Mouse (Mus musculus) midbrain, embryonic 11.5 days (tissue): Measurements from ENCODE around the gene Reep3. TPM values are rescaled to one million over a fixed set of nuclear protein-coding genes. Genes with fewer than 3 reads are reported as not detected.

Experiments used
- ATAC-seq: fragments of 200-750 bp; cut with Nextera tagmentation; 2 replicates; pipeline ENCODE4 v1.8.0; 2017; ENCODE audit warnings: moderate TSS enrichment, moderate library complexity; ENCODE audit not compliant: low FRiP score
- DNase-seq: peaks from one replicate; pipeline ENCODE4 v3.0.0; 2015; ENCODE audit warnings: low spot score; ENCODE audit errors: missing footprints
- H3K27ac ChIP-seq: fragments of 300-500 bp; sonication (generic); 2 replicates; pipeline ENCODE4 v1.5.1; 2014; ENCODE audit warnings: low read depth, low read length
- H3K27me3 ChIP-seq: fragments of 300-500 bp; sonication (generic); 2 replicates; pipeline ENCODE4 v1.6.1; 2014; ENCODE audit warnings: mild to moderate bottlenecking, low read length, moderate library complexity, mixed read lengths; ENCODE audit not compliant: control insufficient read depth, insufficient read depth
- H3K36me3 ChIP-seq: fragments of 300-500 bp; sonication (generic); 2 replicates; pipeline ENCODE4 v1.6.1; 2014; ENCODE audit warnings: mild to moderate bottlenecking, low read length, moderate library complexity, mixed read lengths; ENCODE audit not compliant: control insufficient read depth, insufficient read depth
- H3K4me1 ChIP-seq: fragments of 300-500 bp; sonication (generic); 2 replicates; pipeline ENCODE4 v1.6.1; 2014; ENCODE audit warnings: low read length; ENCODE audit not compliant: control insufficient read depth, insufficient read depth
- H3K4me2 ChIP-seq: fragments of 300-500 bp; sonication (generic); 2 replicates; pipeline ENCODE4 v1.6.1; 2014; ENCODE audit warnings: mild to moderate bottlenecking, moderate library complexity
- H3K4me3 ChIP-seq: fragments of 300-500 bp; sonication (generic); 2 replicates; pipeline ENCODE4 v1.5.1; 2014; ENCODE audit warnings: low read depth, low read length
- H3K9ac ChIP-seq: fragments of 300-500 bp; sonication (generic); 2 replicates; pipeline ENCODE4 v1.6.1; 2014; ENCODE audit warnings: low read length
- H3K9me3 ChIP-seq: fragments of 300-500 bp; sonication (generic); 2 replicates; pipeline ENCODE4 v1.6.1; 2016; ENCODE audit warnings: low read length; ENCODE audit not compliant: control insufficient read depth
- WGBS: fragments of 180-500 bp; shearing (Covaris S2); extraction: QIAGEN DNeasy Blood & Tissue Kit; methylation state at CpG from one replicate; pipeline ENCODE4 v1.1.7; 2014; 5-methylcytosine and 5-hydroxymethylcytosine counted together
- polyA plus RNA-seq: library from polyadenylated mRNA; unstranded; fragments of >200 nt; fragmentation: Nextera tagmentation; extraction: Ambion mirVana; gene quantifications from 2 replicates; pipeline ENCODE4 v1.2.1, GENCODE M21; 2014

Gene Reep3
- polyA plus RNA-seq, 1 experiment from 2014 or later: 37.5 TPM

DNA sequence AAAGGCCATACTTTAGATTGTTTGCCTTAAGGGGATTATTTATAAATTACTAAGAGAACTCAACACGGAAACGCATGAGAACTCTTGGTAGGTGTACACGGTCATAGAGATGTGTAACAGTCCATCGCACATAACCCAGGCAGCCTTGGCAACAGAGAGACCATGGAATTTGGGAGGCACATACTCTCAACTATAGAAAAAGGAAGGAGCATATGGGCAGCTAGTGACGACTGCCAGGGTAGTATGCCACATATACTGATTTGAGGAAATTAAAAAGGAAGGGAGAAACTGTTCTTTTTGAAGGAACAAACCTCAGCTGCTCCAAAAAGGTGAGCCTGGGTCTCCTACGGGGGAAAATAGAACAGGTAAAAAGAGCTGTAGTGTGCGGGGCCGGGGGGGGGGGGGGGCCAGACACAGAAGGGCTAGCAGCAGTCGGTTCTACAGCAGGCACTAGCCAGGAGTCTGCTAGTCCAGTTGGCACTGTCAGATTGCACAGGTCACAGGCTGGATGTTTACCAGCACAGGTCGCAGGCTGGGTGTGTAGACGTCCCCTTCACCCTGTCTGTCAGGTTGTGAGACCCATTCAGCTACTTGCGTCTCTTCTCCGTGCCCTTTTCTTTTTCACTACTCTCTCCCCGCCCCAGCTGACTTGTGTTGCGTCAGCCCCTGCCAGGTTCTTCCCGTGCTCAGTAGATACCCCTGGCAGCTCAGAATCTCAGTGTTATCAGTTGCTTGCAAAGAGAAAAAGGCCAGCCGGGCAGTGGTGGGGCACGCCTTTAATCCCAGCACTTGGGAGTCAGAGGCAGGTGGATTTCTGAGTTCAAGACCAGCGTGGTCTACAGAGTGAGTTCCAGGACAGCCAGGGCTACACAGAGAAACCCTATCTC is 8.8 kb upstream of the Reep3 start:
- Histone ChIP-seq H3K4me1 (peaks cover 38% of the 10 kb centered on the region), H3K4me2 (no peak overlapping the region), H3K4me3 (no peak overlapping the region), H3K36me3 (no peaks in the 10 kb centered on the region), H3K9me3 (no peaks in the 10 kb centered on the region), H3K27me3 (no peaks in the 10 kb centered on the region), H3K9ac (no peak overlapping the region), H3K27ac (no peak overlapping the region)
- no peak for DNase-seq
- ATAC-seq: no peak
- 68% methylated on average over 19 of the region's 19 CpGs for WGBS

DNA sequence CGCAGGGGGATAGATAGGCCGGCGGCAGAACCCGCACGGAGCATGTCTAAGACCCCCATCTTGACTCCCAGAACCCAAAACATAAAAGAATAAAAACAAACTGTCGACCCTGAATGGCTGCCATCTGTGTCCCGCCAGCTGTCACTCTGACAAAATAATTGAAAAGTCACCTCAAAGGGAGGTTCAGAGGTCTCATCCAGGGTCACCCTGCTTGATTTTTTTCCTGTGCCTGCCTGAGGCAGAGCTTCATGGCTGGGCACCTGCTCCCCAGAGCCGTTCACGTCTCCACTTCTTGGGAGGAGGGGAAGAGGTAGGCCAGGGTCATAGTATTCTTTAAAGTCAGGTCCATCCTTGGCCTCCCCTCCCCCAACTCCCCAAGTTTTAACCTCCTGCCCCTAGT is 7.8 kb upstream of the Reep3 start:
- H3K36me3 ChIP-seq: no peaks in the 10 kb centered on the region
- no peak overlapping the region for H3K4me3 ChIP-seq
- H3K9ac ChIP-seq: no peak overlapping the region; the same call in 1 of the 2 replicates
- no peak overlapping the region for H3K27ac ChIP-seq
- H3K27me3 ChIP-seq: no peaks in the 10 kb centered on the region
- DNase-seq (no peak), ATAC-seq (peak; percentile 57)
- WGBS: 22% methylated on average over 9 of the region's 9 CpGs
- H3K4me1 ChIP-seq: peaks cover 40% of the 10 kb centered on the region
- H3K4me2 ChIP-seq: no peak overlapping the region
- no peaks in the 10 kb centered on the region for H3K9me3 ChIP-seq

DNA sequence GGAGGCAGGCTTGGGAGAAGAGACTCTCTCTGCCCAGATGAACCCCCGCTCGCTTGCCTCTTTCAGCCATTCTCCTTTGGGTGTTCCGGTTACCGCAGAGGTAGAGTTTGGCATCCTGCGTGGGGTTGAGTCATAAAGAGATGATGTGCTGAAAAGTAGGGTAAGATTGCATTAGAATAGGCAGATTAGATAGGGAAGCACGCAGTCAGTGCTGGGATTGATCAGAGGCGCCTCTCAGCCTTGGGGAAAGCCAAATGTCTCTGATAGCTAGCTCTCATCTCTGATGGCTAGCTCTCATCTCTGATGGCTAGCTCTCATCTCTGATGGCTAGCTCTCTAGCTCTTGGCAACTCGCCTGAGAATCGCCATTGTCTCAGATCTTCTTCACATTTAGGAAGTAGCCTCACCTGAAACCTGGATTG is 4.1 kb upstream of the Reep3 start:
- no peak overlapping the region for H3K4me2 ChIP-seq
- no peaks in the 10 kb centered on the region for H3K27me3 ChIP-seq
- peaks cover 50% of the 10 kb centered on the region for H3K4me1 ChIP-seq
- no peak overlapping the region for H3K9ac ChIP-seq
- H3K27ac ChIP-seq: no peak overlapping the region
- DNase-seq (no peak), ATAC-seq (no peak)
- no peaks in the 10 kb centered on the region for H3K36me3 ChIP-seq
- no peaks in the 10 kb centered on the region for H3K9me3 ChIP-seq
- no peak overlapping the region for H3K4me3 ChIP-seq
- 57% methylated on average over 9 of the region's 9 CpGs for WGBS

DNA sequence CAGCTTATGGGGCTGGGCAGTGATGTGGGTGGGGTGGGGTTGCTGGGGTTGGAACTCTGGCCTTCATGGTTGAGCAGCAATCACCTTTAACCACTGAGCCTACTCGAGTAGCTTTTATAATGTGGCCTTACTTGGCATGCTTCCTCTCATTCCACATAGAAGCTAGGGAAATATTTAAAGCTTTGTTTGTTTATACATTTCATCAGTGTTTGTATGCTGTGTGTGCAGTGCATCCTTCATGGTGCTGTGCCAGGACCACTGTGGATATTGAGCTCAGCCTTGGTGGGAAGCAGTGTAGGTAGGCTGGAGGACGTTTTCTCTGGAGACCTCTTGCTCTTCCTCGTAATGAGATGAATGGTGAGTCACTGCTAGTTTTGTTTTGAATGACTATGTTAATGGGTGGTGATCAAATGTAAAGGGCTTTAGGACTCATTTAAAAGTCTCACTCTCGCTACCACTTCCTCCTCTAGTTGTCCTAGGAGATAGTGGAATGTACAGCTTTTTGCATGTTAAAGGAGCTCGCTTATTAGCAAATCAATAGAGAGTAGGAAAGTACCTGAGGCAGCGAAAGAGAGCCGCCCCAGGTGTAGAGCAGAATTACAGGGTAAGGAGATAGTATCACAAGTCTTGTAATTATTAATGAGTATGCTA is 3.4 kb upstream of the Reep3 start:
- Histone ChIP-seq H3K27ac (no peak overlapping the region), H3K9ac (no peak overlapping the region), H3K4me1 (peaks cover 44% of the 10 kb centered on the region), H3K4me3 (no peak overlapping the region), H3K4me2 (no peak overlapping the region), H3K36me3 (no peaks in the 10 kb centered on the region), H3K27me3 (no peaks in the 10 kb centered on the region), H3K9me3 (no peaks in the 10 kb centered on the region)
- WGBS: 45% methylated on average over 7 of the region's 7 CpGs
- DNase-seq (no peak), ATAC-seq (no peak)

DNA sequence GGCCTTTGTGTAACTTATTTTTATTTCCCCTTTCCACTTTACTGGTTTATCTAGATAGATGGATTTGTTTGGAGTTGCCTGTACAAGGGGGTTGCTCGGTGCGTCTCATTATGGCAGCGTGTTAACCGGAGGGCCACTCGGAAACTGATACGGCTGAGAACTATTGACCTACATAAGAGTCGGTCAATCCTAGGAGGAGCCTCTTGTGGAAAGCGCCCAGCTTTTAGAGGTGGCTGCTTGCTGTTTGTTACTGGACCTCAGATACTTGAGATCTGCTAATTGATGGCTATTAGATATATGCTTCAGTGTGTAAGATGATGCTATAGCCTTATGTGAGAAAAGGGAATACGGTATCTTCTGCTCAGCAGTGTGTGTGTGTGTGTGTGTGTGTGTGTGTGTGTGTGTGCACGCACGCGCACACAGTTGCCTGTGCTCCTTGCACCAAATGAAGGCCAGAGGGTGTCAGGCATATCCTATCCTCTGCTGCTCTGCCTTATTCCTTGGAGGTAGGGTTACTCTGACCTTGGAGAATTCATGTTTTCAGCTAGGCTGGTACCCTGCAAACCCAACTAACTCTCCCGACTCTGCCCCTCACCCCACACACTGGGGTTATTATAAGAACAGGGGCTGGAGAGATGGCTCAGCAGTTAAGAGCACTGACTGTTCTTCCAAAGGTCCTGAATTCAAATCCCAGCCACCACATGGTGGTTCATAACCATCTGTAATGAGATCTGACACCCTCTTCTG is 2.6 kb upstream of the Reep3 start:
- WGBS: 63% methylated on average over 12 of the region's 13 CpGs
- Histone ChIP-seq H3K4me2 (peak overlapping the region; percentile 77), H3K4me1 (peaks cover 36% of the 10 kb centered on the region), H3K4me3 (no peak overlapping the region), H3K36me3 (no peaks in the 10 kb centered on the region), H3K27me3 (no peaks in the 10 kb centered on the region), H3K9ac (no peak overlapping the region), H3K9me3 (no peaks in the 10 kb centered on the region), H3K27ac (no peak overlapping the region)
- DNase-seq (no peak), ATAC-seq (no peak)

DNA sequence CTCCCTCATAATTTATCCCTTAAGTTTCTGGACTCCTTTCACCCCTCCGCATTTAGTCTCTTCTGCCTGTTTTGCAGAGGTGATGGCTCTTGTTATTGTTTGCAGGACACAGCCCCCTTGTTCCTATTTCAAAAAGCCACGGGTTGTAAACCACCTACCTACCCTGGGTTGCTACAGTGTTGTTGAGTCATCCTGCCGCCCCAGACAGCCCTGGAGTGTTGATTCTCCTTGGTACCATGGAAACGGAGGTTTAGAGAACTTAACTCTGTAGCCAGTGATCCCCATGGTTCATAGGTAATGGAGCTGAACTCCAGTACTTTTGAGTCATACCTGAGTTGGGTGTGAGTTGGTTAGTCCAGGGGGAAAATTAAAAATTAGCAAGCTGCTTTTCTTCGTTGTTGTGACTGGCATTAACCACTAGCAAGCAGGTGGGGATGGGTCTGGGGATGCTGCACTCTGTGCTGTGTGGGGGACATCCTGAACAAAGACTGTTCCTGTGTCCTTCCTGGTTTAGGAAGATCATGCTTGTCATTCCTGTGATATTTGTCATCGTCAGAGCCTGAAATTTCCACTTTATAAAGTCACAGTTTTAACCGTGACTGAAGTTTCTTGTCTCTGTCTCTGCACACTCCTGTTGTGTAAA is 1.8 kb upstream of the Reep3 start:
- ATAC-seq: no peak
- Histone ChIP-seq H3K9ac (peak overlapping the region; percentile 49; the same call in 1 of the 2 replicates), H3K27ac (no peak overlapping the region), H3K4me1 (peaks cover 28% of the 10 kb centered on the region), H3K4me2 (peak overlapping the region; percentile 77), H3K27me3 (no peaks in the 10 kb centered on the region), H3K36me3 (no peaks in the 10 kb centered on the region), H3K9me3 (no peaks in the 10 kb centered on the region), H3K4me3 (peak overlapping the region; percentile 94; the same call in 1 of the 2 replicates)
- WGBS: 20% methylated on average over 7 of the region's 7 CpGs
- no peak for DNase-seq

DNA sequence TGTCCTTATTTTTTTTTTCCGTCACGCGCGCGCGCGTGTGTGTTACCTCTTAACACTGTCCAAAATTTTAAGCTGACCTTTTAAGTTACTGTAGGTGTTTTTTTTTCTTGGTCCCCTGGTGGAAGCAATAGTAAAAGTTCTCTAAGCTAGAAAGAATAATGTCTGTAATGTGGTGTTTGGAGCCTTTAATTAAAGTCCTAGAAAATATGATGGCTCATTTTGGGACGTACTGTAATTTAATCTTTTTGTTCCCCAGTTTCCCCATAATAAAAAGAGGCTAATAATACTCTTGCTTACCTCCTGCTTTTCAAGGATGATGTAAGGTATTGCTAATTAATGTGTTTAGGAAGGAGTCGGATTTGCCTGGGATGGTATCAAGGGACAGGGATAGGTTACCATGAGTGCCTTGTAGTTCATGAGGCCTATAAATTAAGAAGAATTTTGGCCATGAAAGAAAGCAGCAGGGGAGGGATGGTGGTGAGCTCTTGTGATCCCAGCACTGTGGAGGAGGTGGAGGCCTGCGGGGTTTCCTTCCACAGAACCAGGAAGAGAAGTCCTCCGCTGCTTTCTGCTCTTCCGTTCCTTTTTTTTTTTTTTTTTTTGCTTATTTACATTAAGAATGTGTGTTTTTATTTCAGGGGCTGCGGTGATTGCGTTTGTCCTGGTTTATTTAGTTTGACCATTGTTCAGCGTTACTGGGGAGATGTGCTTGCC is 849 bp upstream of the Reep3 start:
- WGBS: under 1% methylated on average over 15 of the region's 15 CpGs
- peak overlapping the region; percentile 94 for H3K4me3 ChIP-seq
- H3K4me2 ChIP-seq: peak overlapping the region; percentile 77
- H3K27ac ChIP-seq: peak overlapping the region; percentile 99; the same call in 1 of the 2 replicates
- H3K4me1 ChIP-seq: peaks cover 19% of the 10 kb centered on the region
- peak overlapping the region; percentile 99 for H3K9ac ChIP-seq
- H3K27me3 ChIP-seq: no peaks in the 10 kb centered on the region
- no peak for DNase-seq
- no peak for ATAC-seq
- no peaks in the 10 kb centered on the region for H3K36me3 ChIP-seq
- no peaks in the 10 kb centered on the region for H3K9me3 ChIP-seq
